Mouse (Mus musculus) heart, postnatal 14 days (tissue): ENCODE results near the gene Bace1. TPM values are rescaled to one million over a fixed set of nuclear protein-coding genes. Genes with fewer than 3 reads are reported as not detected.

ENCODE experiments used
- DNase-seq, 2 experiments: peaks; one replicate each; pipeline ENCODE4 v3.0.0; 2021 to 2022
- intact Hi-C: fragments of 180-260 bp; cut with DNase I; formaldehyde crosslinking; loops from one replicate; pipeline ENCODE4 v1.15.1; 2025
- total RNA-seq, 2 experiments: library from RNA; stranded (reverse); gene quantifications; 2 replicates each; pipeline ENCODE4 v1.2.3; 2021

Gene Bace1
- total RNA-seq, 2 experiments from 2014 or later, result 39.8 to 40.4 TPM

DNA sequence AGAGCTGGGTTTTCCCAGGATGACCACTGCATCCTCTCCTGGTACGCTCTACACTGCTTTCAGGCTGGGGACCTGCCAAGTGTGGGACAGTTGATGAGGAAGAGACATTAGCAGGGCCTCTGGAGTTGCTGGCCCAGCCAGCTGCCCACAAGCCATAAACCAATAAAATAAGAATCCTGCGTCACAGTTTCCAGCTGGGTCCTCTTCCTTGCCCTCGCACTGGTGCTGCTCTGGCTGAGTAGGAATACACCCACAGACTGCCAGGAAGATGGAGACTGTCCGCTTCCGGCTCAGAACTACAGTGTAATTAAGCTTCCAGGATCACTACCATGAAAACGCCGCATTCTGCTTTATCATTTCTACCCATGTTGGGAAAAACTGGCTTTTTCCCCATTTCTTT is 23.4 kb downstream of the Bace1 start:
- no peak for DNase-seq
- intact Hi-C loops, result no loop called here

DNA sequence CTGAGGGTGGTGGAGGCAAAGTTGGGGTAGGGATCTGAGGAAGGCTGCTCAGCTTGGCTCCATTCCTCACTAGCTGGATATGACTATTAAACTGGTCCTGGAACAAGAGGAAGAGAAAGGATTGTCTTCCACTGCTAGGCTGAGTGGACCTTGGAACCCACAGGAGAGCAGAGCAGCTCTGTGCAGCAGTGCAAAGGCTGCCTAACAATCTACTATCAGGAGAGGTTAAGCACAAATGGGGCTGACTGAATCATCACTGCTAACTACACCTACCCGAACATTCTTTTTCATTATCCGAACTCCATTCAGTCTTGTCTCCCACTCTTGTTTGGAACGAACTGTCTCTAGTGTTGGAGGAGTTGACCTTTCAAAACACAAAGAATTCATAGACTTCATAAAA is 30.8 kb downstream of the Bace1 start:
- intact Hi-C loops, result no loop called here
- no peak for DNase-seq

DNA sequence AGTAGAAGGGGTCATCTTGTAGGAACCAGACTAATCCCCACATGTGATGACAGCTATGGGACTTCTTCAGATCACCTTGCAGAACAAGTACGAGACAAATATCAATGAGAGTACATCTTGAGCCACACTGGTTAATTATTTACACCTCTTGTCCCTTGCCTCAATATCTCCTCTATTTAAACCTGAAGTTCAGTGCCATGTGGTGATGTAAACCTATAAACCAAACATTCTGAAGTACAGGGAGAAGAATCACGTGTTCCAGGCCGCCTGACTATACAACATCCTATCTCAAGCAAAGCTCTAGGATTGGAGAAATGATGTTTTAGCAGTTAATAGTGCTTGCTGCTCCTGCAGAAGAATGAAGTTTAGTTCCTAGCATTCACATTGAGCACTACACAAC is 31.9 kb downstream of the Bace1 start:
- intact Hi-C loops, result loop anchor here (10.0 kb wide), 1 partner anchor 455 kb away; no protein-coding TSS in a partner anchor
- DNase-seq, result no peak

DNA sequence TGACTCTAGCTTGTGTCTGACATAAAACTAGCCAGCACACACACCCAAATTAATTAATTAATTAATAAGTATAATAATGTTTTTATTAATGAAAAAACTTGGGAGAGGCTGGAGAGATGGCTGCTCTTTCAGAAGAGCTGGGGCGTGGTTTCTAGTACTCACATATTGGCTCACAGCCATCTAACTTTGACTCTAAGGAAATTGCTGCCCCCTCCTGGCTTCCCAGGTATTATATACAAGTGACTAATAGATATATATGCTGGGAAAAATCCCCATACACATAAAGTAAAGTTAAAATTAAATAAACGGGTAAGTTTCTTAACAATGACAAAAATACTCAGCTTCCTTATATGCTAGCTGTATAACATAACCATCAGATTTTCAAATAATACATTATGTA is 39.5 kb downstream of the Bace1 start:
- DNase-seq, result peak; percentile 41 to 69
- intact Hi-C loops, result loop anchor here (5.0 to 10.0 kb wide), 2 partner anchors 41 to 463 kb away; partner anchors contain the start of gene Bace1

DNA sequence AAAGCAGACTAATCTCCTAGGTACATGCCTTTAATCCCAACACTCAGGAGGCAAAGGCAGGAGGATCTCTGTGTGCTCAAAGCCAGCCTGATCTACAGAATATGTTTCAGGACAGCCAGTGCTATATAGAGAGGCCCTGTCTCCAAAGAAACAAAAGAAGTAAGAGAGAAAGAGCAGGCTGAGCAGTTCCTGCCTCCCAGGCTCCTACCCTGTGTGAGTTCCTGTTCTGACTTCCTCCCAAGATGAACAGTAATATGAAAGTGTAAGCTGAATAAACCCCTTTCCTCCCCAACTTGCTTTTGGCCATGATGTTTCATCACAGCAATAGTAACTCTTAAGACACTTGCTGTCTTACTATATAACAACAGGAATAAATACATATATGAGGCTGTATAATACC is 55.3 kb downstream of the Bace1 start:
- intact Hi-C loops, result no loop called here
- DNase-seq, result no peak

DNA sequence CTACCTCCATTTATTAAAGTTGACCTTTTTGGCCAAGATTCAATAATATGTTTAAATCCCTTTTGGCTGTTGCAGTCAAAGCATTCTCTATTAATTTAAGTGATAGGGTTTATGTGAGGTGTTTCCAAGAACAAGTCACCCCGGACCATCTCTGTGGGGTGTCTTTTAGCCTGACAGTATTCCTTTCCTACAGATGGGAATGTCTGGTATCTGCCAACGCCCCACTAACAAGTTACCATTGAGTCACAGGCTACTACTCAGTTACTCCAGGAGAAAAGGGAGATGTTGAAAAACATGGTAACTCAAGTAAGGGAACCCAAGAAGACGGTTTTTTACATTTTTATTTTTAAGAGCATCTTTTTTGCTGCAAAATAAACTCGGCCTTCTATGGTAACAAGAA is 66.8 kb downstream of the Bace1 start:
- DNase-seq, result no peak
- intact Hi-C loops, result loop anchor here (5.0 kb wide), 1 partner anchor 367 kb away; the partner anchor contains the start of gene Zpr1

DNA sequence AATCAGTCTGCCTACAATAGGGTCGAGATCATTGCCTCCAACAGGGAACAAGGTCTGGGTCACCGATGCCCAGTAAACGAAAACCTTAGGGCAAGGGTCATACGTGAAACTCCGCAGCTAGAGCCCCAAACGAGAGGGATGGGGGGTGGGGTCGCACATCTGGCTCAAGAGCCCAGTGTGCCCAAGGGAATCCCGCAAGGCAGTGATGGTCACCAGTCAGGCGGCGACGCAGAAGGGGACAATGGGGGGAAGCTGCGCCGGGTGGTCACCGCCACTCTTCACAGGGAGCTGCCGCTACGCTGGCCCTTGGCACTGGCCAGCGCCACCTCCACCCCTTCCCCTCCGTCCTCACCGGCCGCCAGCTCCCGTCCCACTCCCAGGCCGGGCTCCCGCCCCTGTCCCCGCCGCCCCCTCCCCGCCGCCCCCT is 67.4 kb downstream of the Bace1 start:
- intact Hi-C loops, result loop anchor here (5.0 kb wide), 1 partner anchor 366 kb away; the partner anchor contains the start of gene Zpr1
- peak in 1 of 2 experiments; percentile 44 for DNase-seq

DNA sequence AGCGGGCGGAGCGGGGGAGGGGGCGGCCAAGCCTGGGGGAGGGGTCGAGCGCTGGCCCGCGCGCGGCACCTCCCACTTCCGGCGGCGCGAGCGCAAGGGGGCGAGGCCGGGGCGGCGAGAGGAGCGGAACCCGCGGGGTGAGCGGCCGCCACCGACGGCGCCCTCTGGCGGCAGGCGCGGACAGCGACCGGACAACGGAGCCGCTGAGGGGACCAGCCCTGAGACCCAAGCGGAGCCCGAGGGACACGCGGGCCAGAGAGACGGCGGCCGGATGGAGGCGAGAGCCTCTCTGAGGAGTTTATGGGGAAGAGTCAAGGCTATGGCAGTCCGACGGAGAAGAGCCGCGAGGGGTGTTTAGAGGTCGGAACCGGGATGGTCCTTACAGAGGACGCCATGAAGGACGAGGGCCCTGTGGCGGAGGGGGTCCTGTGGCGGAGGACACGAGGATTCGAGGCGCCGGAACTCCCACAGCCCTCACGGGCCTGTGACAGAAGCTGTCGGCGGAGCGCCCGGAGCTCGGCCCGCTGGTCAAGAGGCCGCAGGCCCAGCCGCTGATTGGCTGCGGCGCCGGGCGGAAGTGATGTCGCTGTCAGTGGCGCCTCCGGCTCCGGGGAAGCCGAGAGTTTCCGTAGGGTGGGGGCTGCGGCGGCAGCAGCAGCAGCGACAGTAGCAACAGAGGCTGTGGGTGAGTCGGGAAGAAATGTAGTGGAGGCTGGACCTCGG is 68.1 kb downstream of the Bace1 start, which contains the start of the genes Pcsk7 and Rnf214:
TSS of gene Pcsk7 (plus strand) at position 143 of the 723 bp plus-strand sequence.
TSS of gene Rnf214 (minus strand) at position 557 of the 723 bp plus-strand sequence.
- DNase-seq, result peak; percentile 95 to 96
- intact Hi-C loops, result loop anchor here (5.0 kb wide), 1 partner anchor 366 kb away; the partner anchor contains the start of gene Zpr1

DNA sequence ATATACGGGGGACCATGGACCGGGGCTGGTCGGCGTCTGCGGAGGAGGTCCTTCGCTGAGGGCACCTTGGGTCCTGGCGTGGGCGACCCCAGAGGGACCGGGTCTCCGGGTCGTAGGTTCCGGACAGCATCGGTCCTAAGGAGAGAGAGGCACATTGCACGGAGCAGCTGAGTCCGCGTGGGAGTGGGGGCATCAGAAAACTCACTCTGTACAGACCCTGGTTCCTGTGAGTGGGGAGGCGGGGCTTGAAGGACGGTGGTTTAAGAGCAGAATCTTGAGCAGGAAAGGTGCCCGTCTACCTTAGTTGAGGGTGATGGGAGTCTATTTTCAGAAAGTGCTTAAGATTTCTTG is 68.7 kb downstream of the Bace1 start:
- DNase-seq, result no peak
- intact Hi-C loops, result loop anchor here (5.0 kb wide), 1 partner anchor 365 kb away; the partner anchor contains the start of gene Zpr1

DNA sequence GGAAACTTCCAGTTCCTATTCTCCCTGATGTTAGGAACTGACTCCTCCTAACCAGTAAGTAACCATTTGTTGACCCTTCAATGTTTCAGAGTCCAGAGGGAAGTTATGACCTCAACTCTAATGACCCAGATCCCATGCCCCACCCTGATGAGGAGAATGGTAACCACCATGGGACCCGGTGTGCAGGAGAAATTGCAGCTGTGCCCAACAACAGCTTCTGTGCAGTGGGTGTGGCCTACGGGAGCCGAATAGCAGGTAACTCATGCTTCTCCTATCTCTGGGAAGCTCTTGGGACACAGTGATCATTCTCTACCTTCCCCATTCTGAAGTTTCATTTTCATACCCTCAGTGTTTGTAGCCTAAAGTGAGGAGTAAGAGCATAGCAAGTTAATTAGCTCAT is 72.6 kb downstream of the Bace1 start:
- DNase-seq, result no peak
- intact Hi-C loops, result loop anchor here (1.0 to 10.0 kb wide), 3 partner anchors 26 to 284 kb away; no protein-coding TSS in a partner anchor

DNA sequence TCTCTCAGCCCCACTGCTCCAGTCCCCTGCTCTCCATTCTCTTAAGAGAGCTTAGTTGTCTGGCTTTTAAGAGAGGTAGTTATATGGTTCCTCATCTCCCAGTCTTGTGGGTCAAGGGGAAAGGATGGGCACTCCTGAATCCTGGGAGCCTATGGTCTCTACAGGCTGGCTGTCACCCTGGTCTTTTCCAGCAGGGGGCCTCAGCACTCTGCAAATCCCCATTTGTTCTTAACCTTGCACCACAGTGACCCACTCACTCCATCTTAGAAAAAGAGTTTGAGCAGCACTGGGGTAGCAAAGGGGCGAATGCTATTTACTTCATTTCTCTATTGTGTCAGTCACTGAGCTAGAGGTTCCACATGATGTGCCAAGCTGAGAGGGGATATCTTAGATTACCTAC is 73.3 kb downstream of the Bace1 start:
- DNase-seq, result peak; percentile 60 to 77
- intact Hi-C loops, result loop anchor here (1.0 to 10.0 kb wide), 3 partner anchors 26 to 283 kb away; no protein-coding TSS in a partner anchor

Other genes with a start within 250 kb of the Bace1 start
- gene Cep164, start 9.9 kb upstream of the Bace1 start, total RNA-seq, result 1 to 10 TPM; 7.0 TPM
- 10 to 100 TPM; 23.3 to 24.5 TPM for gene Pcsk7, start 67.9 kb downstream of the Bace1 start, total RNA-seq
- 10 to 100 TPM; 27.9 to 28.3 TPM for gene Rnf214, start 68.3 kb downstream of the Bace1 start, total RNA-seq
- 10 to 100 TPM; 52.9 to 60.8 TPM for gene Tagln, start 97.5 kb downstream of the Bace1 start, total RNA-seq
- 10 to 100 TPM; 71.9 to 80.7 TPM for gene Sidt2, start 116.7 kb downstream of the Bace1 start, total RNA-seq
- gene Pafah1b2, start 174.1 kb downstream of the Bace1 start, total RNA-seq, result 10 to 100 TPM; 67.7 to 67.8 TPM
- gene Sik3, start 174.2 kb downstream of the Bace1 start, total RNA-seq, result 10 to 100 TPM; 56.3 to 63.1 TPM